Mouse (Mus musculus) heart, postnatal 0 days (tissue): ENCODE results near the gene Ankrd53. TPM values are rescaled to one million over a fixed set of nuclear protein-coding genes. Genes with fewer than 3 reads are reported as not detected.
A peak's percentile ranks its signal among the peaks of the same experiment; 100 is the strongest.

Experiments
- ATAC-seq: fragments of 200-750 bp; cut with Nextera tagmentation; 2 replicates; pipeline ENCODE4 v1.8.0; 2017; ENCODE audit warnings: low read depth, moderate number of reproducible peaks, moderate library complexity; ENCODE audit not compliant: insufficient read depth
- DNase-seq: peaks from one replicate; pipeline ENCODE4 v3.0.0-alpha.2; 2016; ENCODE audit warnings: low spot score
- H3K27ac ChIP-seq: fragments of 300-500 bp; sonication (generic); 2 replicates; pipeline ENCODE4 v1.5.1; 2014; ENCODE audit warnings: low read depth, mild to moderate bottlenecking
- H3K27me3 ChIP-seq: fragments of 300-500 bp; sonication (generic); 2 replicates; pipeline ENCODE4 v1.6.1; 2014; ENCODE audit warnings: low read length, mixed read lengths; ENCODE audit not compliant: control insufficient read depth, insufficient read depth
- H3K36me3 ChIP-seq: fragments of 300-500 bp; sonication (generic); replicated peaks from 2 replicates; pipeline ENCODE4 v1.6.1; 2014; ENCODE audit warnings: low read length, mixed read lengths; ENCODE audit not compliant: control insufficient read depth, insufficient read depth
- H3K4me1 ChIP-seq: fragments of 300-500 bp; sonication (generic); 2 replicates; pipeline ENCODE4 v1.6.1; 2014; ENCODE audit warnings: antibody characterized with exemption; ENCODE audit not compliant: control insufficient read depth, insufficient read depth
- H3K4me2 ChIP-seq: fragments of 300-500 bp; sonication (generic); 2 replicates; pipeline ENCODE4 v1.6.1; 2014; ENCODE audit warnings: low read depth, mild to moderate bottlenecking, low read length, moderate library complexity
- H3K4me3 ChIP-seq: fragments of 300-500 bp; sonication (generic); 2 replicates; pipeline ENCODE4 v1.5.1; 2014; ENCODE audit warnings: low read depth, low read length
- H3K9ac ChIP-seq: fragments of 300-500 bp; sonication (generic); replicated peaks from 2 replicates; pipeline ENCODE4 v1.6.1; 2014; ENCODE audit warnings: low read depth, low read length, mixed read lengths
- H3K9me3 ChIP-seq: fragments of 300-500 bp; sonication (generic); replicated peaks from 2 replicates; pipeline ENCODE4 v1.6.1; 2016; ENCODE audit warnings: low read length; ENCODE audit not compliant: control insufficient read depth
- CTCF ChIP-seq: IDR thresholded peaks from 2 replicates; pipeline ENCODE4 v1.5.1; 2016; ENCODE audit warnings: antibody characterized with exemption, control low read depth, low read depth
- EP300 ChIP-seq: IDR thresholded peaks from 2 replicates; pipeline ENCODE4 v1.6.1; 2016; ENCODE audit warnings: antibody characterized with exemption, low read depth
- WGBS: fragments of 180-500 bp; shearing (Covaris S2); extraction: QIAGEN DNeasy Blood & Tissue Kit; methylation state at CpG from one replicate; pipeline ENCODE4 v1.1.7; 2014; 5-methylcytosine and 5-hydroxymethylcytosine counted together
- polyA plus RNA-seq: library from polyadenylated mRNA; unstranded; fragments of >200 nt; fragmentation: Nextera tagmentation; extraction: Ambion mirVana; gene quantifications from 2 replicates; pipeline ENCODE4 v1.2.1, GENCODE M21; 2015
- total RNA-seq: library from RNA; depleted of rRNA; stranded (reverse); fragments of >200 nt; gene quantifications from 2 replicates; pipeline ENCODE4 v1.2.3, GENCODE M21; 2014; ENCODE audit warnings: low replicate concordance

The Ankrd53 gene
- total and polyA plus RNA-seq, 2 experiments from 2014 or later, result 0.16 TPM; not detected in 1

- Histone ChIP-seq H3K36me3 (peaks cover 43% of the 10 kb centered on the region), H3K27ac (no peak overlapping the region)
- 51% methylated on average over 8 of the region's 9 CpGs for WGBS
Measured at GRCm38 (mm10) chr6:83774126-83774525, 11.7 kb downstream of the Ankrd53 start.

GRCm38 (mm10) chr6:83774781-83775563 lies 12.5 kb downstream of the Ankrd53 start:
- TF ChIP-seq CTCF (no peak), EP300 (no peak)

More at GRCm38 (mm10) chr6:83774126-83774525, 11.7 kb downstream of the Ankrd53 start:
- no peak for DNase-seq
- H3K9ac ChIP-seq, result peak overlapping the region; percentile 79; the same call in 1 of the 2 replicates
- no peaks in the 10 kb centered on the region for H3K27me3 ChIP-seq
- no peak for ATAC-seq
- H3K9me3 ChIP-seq, result no peaks in the 10 kb centered on the region
- peaks cover 10% of the 10 kb centered on the region for H3K4me1 ChIP-seq
- TF ChIP-seq CTCF (no peak), EP300 (no peak)
- H3K4me2 ChIP-seq, result peak overlapping the region; percentile 87
- peak overlapping the region; percentile 70 for H3K4me3 ChIP-seq

GRCm38 (mm10) chr6:83775638-83776293 lies 13.3 kb downstream of the Ankrd53 start, which contains the start of gene Tex261:
Gene Tex261 (minus strand): TSS chr6:83775813.
- Histone ChIP-seq H3K27me3 (no peaks in the 10 kb centered on the region), H3K9ac (peak within 1 kb of the TSS; percentile 79), H3K27ac (peak within 1 kb of the TSS; percentile 91), H3K4me2 (peak within 1 kb of the TSS; percentile 87), H3K4me3 (peak within 1 kb of the TSS; percentile 70), H3K36me3 (peaks cover 28% of the 10 kb centered on the region), H3K4me1 (peaks cover 9% of the 10 kb centered on the region), H3K9me3 (no peaks in the 10 kb centered on the region)
- TF ChIP-seq EP300 (no peak), CTCF (peak; percentile 83)
- WGBS, result under 1% methylated on average over 45 of the region's 45 CpGs
- DNase-seq (peak; percentile 90), ATAC-seq (peak; percentile 96)

More at GRCm38 (mm10) chr6:83774781-83775563, 12.5 kb downstream of the Ankrd53 start:
- H3K4me2 ChIP-seq, result peak overlapping the region; percentile 87
- no peaks in the 10 kb centered on the region for H3K27me3 ChIP-seq
- peaks cover 35% of the 10 kb centered on the region for H3K36me3 ChIP-seq
- DNase-seq (no peak), ATAC-seq (peak; percentile 16)
- H3K9ac ChIP-seq, result peak overlapping the region; percentile 79
- peak overlapping the region; percentile 91 for H3K27ac ChIP-seq
- H3K4me3 ChIP-seq, result peak overlapping the region; percentile 70
- H3K9me3 ChIP-seq, result no peaks in the 10 kb centered on the region
- WGBS, result under 1% methylated on average over 14 of the region's 14 CpGs
- H3K4me1 ChIP-seq, result peaks cover 9% of the 10 kb centered on the region

GRCm38 (mm10) chr6:83778306-83778705 lies 15.9 kb downstream of the Ankrd53 start:
- TF ChIP-seq CTCF, result no peak
- TF ChIP-seq EP300, result no peak
- WGBS, result 81% methylated on average over 7 of the region's 7 CpGs
- Histone ChIP-seq H3K9ac (no peak overlapping the region), H3K9me3 (no peaks in the 10 kb centered on the region), H3K27ac (no peak overlapping the region), H3K36me3 (peaks cover 4% of the 10 kb centered on the region; the same call in 1 of the 2 replicates), H3K4me2 (no peak overlapping the region), H3K27me3 (no peaks in the 10 kb centered on the region), H3K4me1 (peaks cover 9% of the 10 kb centered on the region), H3K4me3 (no peak overlapping the region)
- DNase-seq (no peak), ATAC-seq (no peak)

GRCm38 (mm10) chr6:83779026-83779425 lies 16.6 kb downstream of the Ankrd53 start:
- Histone ChIP-seq H3K9me3 (no peaks in the 10 kb centered on the region), H3K27ac (no peak overlapping the region), H3K4me1 (peaks cover 7% of the 10 kb centered on the region), H3K9ac (no peak overlapping the region), H3K4me3 (no peak overlapping the region), H3K27me3 (no peaks in the 10 kb centered on the region), H3K4me2 (no peak overlapping the region), H3K36me3 (no peaks in the 10 kb centered on the region)
- peak; percentile 84 for TF ChIP-seq CTCF
- TF ChIP-seq EP300, result no peak
- ATAC-seq, result no peak
- peak; percentile 50 for DNase-seq
- WGBS, result 9% methylated on average over 5 of the region's 5 CpGs
